Mouse (Mus musculus): ENCODE results near the gene Fbrsl1. TPM values are rescaled to one million over a fixed set of nuclear protein-coding genes. Genes with fewer than 3 reads are reported as not detected.

The Fbrsl1 gene
- polyA plus RNA-seq (2015; fragmentation: Nextera tagmentation; extraction: Ambion mirVana) = 4.6 and 6.7 TPM in 2 replicates

DNA sequence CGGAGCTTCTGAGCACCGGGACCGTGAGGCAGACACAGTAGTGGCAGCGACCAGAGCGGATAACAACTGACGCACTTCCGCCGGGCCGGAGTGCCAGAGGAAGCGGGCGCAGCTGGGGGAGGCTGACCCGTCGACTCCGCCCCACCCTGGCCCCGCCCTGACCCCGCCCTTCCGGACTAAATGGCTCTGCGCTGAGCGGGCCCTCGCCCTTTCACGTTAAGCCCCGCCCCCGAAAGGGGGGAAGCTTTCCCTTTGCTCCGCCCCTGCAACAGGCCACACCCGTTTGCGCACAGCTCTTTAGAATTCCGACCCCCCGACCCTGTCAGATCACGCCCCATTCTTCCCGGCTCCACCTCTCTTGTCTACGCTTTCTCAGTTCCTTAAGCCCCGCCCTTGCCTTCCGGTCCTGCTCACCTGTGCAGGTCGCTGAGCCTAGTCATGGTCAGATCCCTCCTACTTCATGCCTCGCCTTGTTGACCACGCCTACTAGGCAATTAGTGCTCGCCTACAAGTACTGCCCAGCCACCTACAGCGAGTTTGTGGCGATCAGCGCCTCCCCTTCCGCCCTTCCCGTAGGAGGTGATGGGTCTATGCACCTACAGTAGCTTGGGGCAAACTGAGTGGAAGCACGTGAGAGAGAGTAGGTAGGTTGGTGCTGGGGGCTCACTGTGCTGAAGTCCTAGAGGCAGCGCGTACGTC, at the start of gene Fbrsl1:
Gene Fbrsl1 (minus strand): TSS at position 68 of the 699 bp plus-strand sequence.
- Histone ChIP-seq H3K4me3 (ENCODE audit: low read length) (peak within 1 kb of the TSS; percentile 92), H3K27ac (ENCODE audit: low read length) (peak within 1 kb of the TSS; percentile 81), H3K4me2 (ENCODE audit: low read depth, low read length) (peak within 1 kb of the TSS; percentile 80), H3K9ac (ENCODE audit: low read length) (peak within 1 kb of the TSS; percentile 93), H3K36me3 (ENCODE audit: control insufficient read depth, insufficient read depth) (no peaks in the 10 kb centered on the region), H3K4me1 (ENCODE audit: control insufficient read depth, insufficient read depth, low read length) (peaks cover 29% of the 10 kb centered on the region), H3K9me3 (replicated peaks; ENCODE audit: control insufficient read depth, low read length) (no peaks in the 10 kb centered on the region), H3K27me3 (ENCODE audit: control insufficient read depth, insufficient read depth, low read length) (no peaks in the 10 kb centered on the region)
- peak; percentile 97 for ATAC-seq (replicated peaks; ENCODE audit: extremely low read depth, insufficient read depth, low FRiP score)
- WGBS = under 1% methylated on average over 45 of the region's 46 CpGs

DNA sequence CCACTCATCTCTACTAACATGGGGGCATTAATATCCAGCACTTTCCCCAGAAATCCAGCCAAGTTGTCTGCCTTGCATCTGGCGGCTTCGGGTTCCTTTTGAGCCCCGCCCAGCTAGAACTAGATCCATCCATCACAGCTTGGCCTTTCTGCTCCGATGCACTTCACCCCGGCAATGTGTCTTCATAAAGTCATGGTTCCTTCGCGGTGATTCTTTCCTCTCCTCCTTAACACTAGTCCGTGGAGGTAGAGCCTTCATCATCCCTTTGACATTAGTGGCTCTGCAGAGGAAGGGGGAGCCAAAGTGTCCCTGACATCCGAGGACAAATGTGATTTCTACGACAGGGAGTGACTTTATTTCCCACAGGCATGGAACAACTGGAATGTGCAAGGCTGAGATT, 49.8 kb upstream of the Fbrsl1 start:
- H3K4me2 ChIP-seq (ENCODE audit: low read depth, low read length) = no peak overlapping the region
- 63% methylated on average over 10 of the region's 10 CpGs for WGBS

DNA sequence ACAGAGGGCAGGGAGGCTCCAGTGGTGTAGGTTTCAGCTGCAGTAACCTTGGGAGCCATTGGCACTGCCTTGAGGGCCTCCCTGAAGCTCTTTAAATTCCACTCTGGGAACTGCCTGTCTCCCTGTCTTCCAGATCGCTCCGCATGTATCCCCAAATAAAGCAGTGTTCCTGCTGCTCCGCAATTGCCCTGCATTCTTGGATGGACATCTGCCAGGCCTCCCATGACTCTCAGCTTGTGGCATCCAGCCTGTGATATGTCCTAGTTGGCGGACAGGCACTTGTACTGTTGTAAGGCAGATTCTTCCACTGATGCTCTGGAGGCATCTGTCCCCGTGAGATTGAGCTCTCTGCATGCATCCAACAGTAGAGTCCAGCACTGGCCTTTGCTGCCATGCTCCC, 49.3 kb upstream of the Fbrsl1 start:
- Histone ChIP-seq H3K36me3 (ENCODE audit: control insufficient read depth, insufficient read depth) (no peaks in the 10 kb centered on the region), H3K4me3 (ENCODE audit: low read length) (no peak overlapping the region), H3K9ac (ENCODE audit: low read length) (no peak overlapping the region), H3K4me1 (ENCODE audit: control insufficient read depth, insufficient read depth, low read length) (no peaks in the 10 kb centered on the region), H3K27me3 (ENCODE audit: control insufficient read depth, insufficient read depth, low read length) (peaks cover 19% of the 10 kb centered on the region; the same call in 1 of the 2 replicates), H3K27ac (ENCODE audit: low read length) (no peak overlapping the region), H3K4me2 (ENCODE audit: low read depth, low read length) (no peak overlapping the region), H3K9me3 (replicated peaks; ENCODE audit: control insufficient read depth, low read length) (no peaks in the 10 kb centered on the region)
- ATAC-seq (replicated peaks; ENCODE audit: extremely low read depth, insufficient read depth, low FRiP score) = no peak
- 56% methylated on average over 5 of the region's 5 CpGs for WGBS

More for the DNA sequence above, 49.8 kb upstream of the Fbrsl1 start:
- no peak overlapping the region for H3K9ac ChIP-seq (ENCODE audit: low read length)
- no peak overlapping the region for H3K27ac ChIP-seq (ENCODE audit: low read length)
- H3K36me3 ChIP-seq (ENCODE audit: control insufficient read depth, insufficient read depth) = no peaks in the 10 kb centered on the region
- no peaks in the 10 kb centered on the region for H3K9me3 ChIP-seq (replicated peaks; ENCODE audit: control insufficient read depth, low read length)
- no peak for ATAC-seq (replicated peaks; ENCODE audit: extremely low read depth, insufficient read depth, low FRiP score)
- H3K4me1 ChIP-seq (ENCODE audit: control insufficient read depth, insufficient read depth, low read length) = no peaks in the 10 kb centered on the region
- H3K4me3 ChIP-seq (ENCODE audit: low read length) = no peak overlapping the region
- peaks cover 19% of the 10 kb centered on the region; the same call in 1 of the 2 replicates for H3K27me3 ChIP-seq (ENCODE audit: control insufficient read depth, insufficient read depth, low read length)

DNA sequence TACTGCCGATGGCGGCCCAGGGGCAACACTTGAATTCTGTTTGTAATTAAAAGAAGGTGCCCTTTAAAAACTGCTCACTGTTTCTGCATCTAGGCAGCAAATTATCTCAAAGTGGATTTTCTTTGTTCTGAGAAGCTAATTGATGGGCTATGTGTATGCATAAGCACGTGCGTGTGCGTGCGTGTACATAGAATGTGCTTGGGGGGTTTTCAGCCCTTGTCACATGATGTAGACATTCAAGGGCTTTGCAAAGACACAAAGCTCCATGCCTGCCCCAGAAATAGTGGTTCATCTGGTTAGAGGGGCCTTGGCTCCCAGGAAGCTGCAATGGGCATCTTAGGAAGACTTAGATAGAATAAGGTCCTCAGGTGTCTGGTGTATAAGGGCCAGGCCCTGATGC, 46.7 kb upstream of the Fbrsl1 start:
- Histone ChIP-seq H3K4me3 (ENCODE audit: low read length) (no peak overlapping the region), H3K4me1 (ENCODE audit: control insufficient read depth, insufficient read depth, low read length) (no peaks in the 10 kb centered on the region), H3K9me3 (replicated peaks; ENCODE audit: control insufficient read depth, low read length) (no peaks in the 10 kb centered on the region), H3K9ac (ENCODE audit: low read length) (no peak overlapping the region), H3K27me3 (ENCODE audit: control insufficient read depth, insufficient read depth, low read length) (peaks cover 19% of the 10 kb centered on the region; the same call in 1 of the 2 replicates), H3K27ac (ENCODE audit: low read length) (no peak overlapping the region), H3K36me3 (ENCODE audit: control insufficient read depth, insufficient read depth) (no peaks in the 10 kb centered on the region), H3K4me2 (ENCODE audit: low read depth, low read length) (no peak overlapping the region)
- no peak for ATAC-seq (replicated peaks; ENCODE audit: extremely low read depth, insufficient read depth, low FRiP score)
- WGBS = 91% methylated on average over 6 of the region's 6 CpGs

DNA sequence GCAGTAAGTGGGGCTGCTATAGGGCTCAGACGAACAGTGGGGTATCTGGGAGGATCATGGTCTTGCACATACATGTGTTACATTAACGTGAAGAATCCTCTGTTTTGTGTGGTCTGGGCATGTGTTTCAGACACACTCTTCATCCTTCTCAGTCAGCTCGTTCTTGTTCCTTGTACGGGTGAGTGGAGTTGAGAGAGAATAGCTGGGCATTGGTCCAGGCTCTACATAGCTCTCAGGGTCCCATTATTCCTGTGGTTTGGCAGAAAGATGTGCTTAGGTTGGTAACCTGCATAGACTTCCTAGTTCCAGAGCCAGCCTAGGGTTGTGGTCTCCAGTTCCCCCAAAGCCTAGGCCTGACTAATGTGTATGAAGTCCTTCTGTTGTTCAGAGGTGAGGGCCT, 46.1 kb upstream of the Fbrsl1 start:
- H3K4me2 ChIP-seq (ENCODE audit: low read depth, low read length) = no peak overlapping the region
- no peaks in the 10 kb centered on the region for H3K9me3 ChIP-seq (replicated peaks; ENCODE audit: control insufficient read depth, low read length)
- no peak overlapping the region for H3K27ac ChIP-seq (ENCODE audit: low read length)
- no peaks in the 10 kb centered on the region for H3K36me3 ChIP-seq (ENCODE audit: control insufficient read depth, insufficient read depth)
- WGBS = 53% methylated on average over 4 of the region's 4 CpGs
- H3K4me1 ChIP-seq (ENCODE audit: control insufficient read depth, insufficient read depth, low read length) = no peaks in the 10 kb centered on the region
- peaks cover 16% of the 10 kb centered on the region; the same call in 1 of the 2 replicates for H3K27me3 ChIP-seq (ENCODE audit: control insufficient read depth, insufficient read depth, low read length)
- no peak for ATAC-seq (replicated peaks; ENCODE audit: extremely low read depth, insufficient read depth, low FRiP score)
- H3K4me3 ChIP-seq (ENCODE audit: low read length) = no peak overlapping the region
- no peak overlapping the region for H3K9ac ChIP-seq (ENCODE audit: low read length)

DNA sequence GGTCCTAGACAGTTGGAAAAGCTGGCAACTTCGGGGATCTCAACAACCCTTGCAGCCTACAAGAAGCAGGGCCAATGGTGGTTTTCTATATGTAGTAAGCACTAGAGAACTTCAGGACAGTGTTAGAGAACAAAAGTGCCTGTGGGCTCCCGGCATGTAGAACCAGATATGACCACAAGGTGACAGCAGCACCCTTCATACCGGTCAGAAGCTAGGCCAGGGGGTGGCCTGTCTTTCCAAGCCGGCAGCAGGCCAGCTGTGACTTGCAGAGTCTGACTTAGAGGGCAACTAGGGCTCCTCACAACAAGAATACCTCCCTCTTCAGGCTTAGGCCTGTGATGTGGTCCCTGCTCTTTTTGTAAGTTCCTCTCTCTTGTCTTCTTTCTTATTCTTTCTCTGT, 45.5 kb upstream of the Fbrsl1 start:
- Histone ChIP-seq H3K36me3 (ENCODE audit: control insufficient read depth, insufficient read depth) (no peaks in the 10 kb centered on the region), H3K4me2 (ENCODE audit: low read depth, low read length) (no peak overlapping the region), H3K4me3 (ENCODE audit: low read length) (no peak overlapping the region), H3K27ac (ENCODE audit: low read length) (no peak overlapping the region), H3K9me3 (replicated peaks; ENCODE audit: control insufficient read depth, low read length) (no peaks in the 10 kb centered on the region), H3K27me3 (ENCODE audit: control insufficient read depth, insufficient read depth, low read length) (peaks cover 12% of the 10 kb centered on the region; the same call in 1 of the 2 replicates), H3K9ac (ENCODE audit: low read length) (no peak overlapping the region), H3K4me1 (ENCODE audit: control insufficient read depth, insufficient read depth, low read length) (no peaks in the 10 kb centered on the region)
- ATAC-seq (replicated peaks; ENCODE audit: extremely low read depth, insufficient read depth, low FRiP score) = peak; percentile 65; the same call in 1 of the 2 replicates
- WGBS = 4% methylated on average over 4 of the region's 4 CpGs

DNA sequence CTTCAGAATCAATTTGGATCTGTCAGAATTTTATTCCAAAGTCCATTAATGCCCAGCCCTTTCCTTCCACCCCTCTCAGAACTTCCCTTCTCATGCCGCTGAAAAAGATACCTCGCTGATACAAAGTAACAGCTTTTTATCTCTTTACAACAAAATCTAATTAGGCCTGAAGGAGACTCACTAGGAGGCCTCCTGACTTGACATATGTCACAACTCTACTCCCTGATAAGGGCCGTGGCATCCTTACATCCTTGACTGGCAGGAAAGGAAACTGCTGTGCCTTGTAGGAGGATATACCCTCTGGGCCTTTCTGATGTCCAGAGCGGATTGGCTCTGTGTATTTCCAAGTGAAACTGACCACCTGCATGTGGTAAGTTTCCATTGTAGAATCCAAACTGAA, 41.3 kb upstream of the Fbrsl1 start:
- no peak for ATAC-seq (replicated peaks; ENCODE audit: extremely low read depth, insufficient read depth, low FRiP score)
- WGBS = 15% methylated on average over 4 of the region's 4 CpGs
- Histone ChIP-seq H3K36me3 (ENCODE audit: control insufficient read depth, insufficient read depth) (no peaks in the 10 kb centered on the region), H3K9ac (ENCODE audit: low read length) (no peak overlapping the region), H3K27me3 (ENCODE audit: control insufficient read depth, insufficient read depth, low read length) (0 out of 2 replicates have a peak, but pooled peaks cover 3% of the 10 kb centered on the region), H3K4me3 (ENCODE audit: low read length) (no peak overlapping the region), H3K4me1 (ENCODE audit: control insufficient read depth, insufficient read depth, low read length) (no peaks in the 10 kb centered on the region), H3K9me3 (replicated peaks; ENCODE audit: control insufficient read depth, low read length) (no peaks in the 10 kb centered on the region), H3K27ac (ENCODE audit: low read length) (no peak overlapping the region), H3K4me2 (ENCODE audit: low read depth, low read length) (no peak overlapping the region)

DNA sequence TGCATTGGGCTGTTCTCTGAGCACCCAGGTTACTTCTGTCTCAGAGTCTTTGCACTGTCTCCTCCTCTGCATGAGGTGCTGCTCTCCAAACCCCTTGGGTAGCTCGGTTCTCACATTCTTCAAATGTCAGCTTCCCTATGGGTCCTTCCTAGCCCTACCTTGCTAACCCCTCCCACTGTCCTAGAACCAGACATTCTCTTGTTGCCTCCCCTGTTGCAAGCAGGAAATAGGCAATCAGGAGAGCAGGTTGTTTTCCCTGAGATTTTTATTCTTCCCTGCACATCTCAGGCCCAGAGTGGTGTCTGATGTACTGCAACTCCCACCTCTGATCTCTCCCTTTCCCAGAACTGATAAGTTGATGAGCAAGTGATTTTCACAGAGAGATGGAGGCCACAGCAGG, 39.6 kb upstream of the Fbrsl1 start:
- peaks cover 10% of the 10 kb centered on the region for H3K27me3 ChIP-seq (ENCODE audit: control insufficient read depth, insufficient read depth, low read length)
- no peak overlapping the region for H3K9ac ChIP-seq (ENCODE audit: low read length)
- H3K4me2 ChIP-seq (ENCODE audit: low read depth, low read length) = no peak overlapping the region
- no peak overlapping the region for H3K4me3 ChIP-seq (ENCODE audit: low read length)
- H3K36me3 ChIP-seq (ENCODE audit: control insufficient read depth, insufficient read depth) = no peaks in the 10 kb centered on the region
- no peaks in the 10 kb centered on the region for H3K9me3 ChIP-seq (replicated peaks; ENCODE audit: control insufficient read depth, low read length)
- 22% methylated on average over 1 of the region's 1 CpGs for WGBS
- H3K27ac ChIP-seq (ENCODE audit: low read length) = no peak overlapping the region
- no peak for ATAC-seq (replicated peaks; ENCODE audit: extremely low read depth, insufficient read depth, low FRiP score)
- no peaks in the 10 kb centered on the region for H3K4me1 ChIP-seq (ENCODE audit: control insufficient read depth, insufficient read depth, low read length)

DNA sequence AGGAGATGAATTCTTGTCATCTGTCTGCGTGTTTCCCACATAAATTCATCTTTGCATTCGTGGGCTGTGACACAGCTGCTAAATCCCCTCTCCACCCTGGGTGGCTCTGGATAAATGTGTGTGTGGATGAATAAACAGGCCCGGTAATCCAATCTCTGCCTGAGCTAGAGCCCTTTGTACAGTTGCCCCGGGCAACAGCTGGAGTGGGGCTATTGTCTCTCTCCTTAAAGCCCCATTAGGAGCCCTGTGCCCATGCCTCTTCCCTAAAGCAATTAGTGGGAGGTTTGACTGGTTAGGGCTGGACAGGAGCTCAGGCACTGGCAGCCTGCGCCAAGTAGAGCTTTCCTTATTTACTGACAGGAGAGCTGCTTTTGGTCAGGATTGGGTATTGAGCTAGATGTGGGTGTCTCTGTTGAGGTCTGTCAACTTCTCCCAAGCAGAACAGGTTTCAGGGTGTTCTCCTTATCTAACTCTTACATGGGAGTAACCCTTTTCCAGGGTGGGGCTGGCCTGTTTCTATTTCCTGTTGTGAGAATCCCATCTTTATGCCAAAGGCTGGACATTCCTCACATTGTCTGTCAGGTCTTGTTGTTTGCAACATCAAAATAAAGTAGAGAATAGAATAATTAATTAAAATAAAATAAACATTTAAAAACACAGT, 38.5 kb upstream of the Fbrsl1 start:
- Histone ChIP-seq H3K4me3 (ENCODE audit: low read length) (no peak overlapping the region), H3K4me1 (ENCODE audit: control insufficient read depth, insufficient read depth, low read length) (no peaks in the 10 kb centered on the region), H3K27me3 (ENCODE audit: control insufficient read depth, insufficient read depth, low read length) (peaks cover 18% of the 10 kb centered on the region), H3K27ac (ENCODE audit: low read length) (no peak overlapping the region), H3K36me3 (ENCODE audit: control insufficient read depth, insufficient read depth) (no peaks in the 10 kb centered on the region), H3K9me3 (replicated peaks; ENCODE audit: control insufficient read depth, low read length) (no peaks in the 10 kb centered on the region), H3K9ac (ENCODE audit: low read length) (no peak overlapping the region), H3K4me2 (ENCODE audit: low read depth, low read length) (no peak overlapping the region)
- no peak for ATAC-seq (replicated peaks; ENCODE audit: extremely low read depth, insufficient read depth, low FRiP score)
- 57% methylated on average over 5 of the region's 5 CpGs for WGBS
